Mouse (Mus musculus) CH12.LX (cell line): Measurements from ENCODE around the gene Camkmt. TPM values are rescaled to one million over a fixed set of nuclear protein-coding genes. Genes with fewer than 3 reads are reported as not detected.

Source experiments
- DNase-seq: peaks from one replicate; pipeline ENCODE4 v3.0.0-alpha.2; 2013; ENCODE audit errors: extremely low read depth
- H3K27ac ChIP-seq: 2 replicates; pipeline ENCODE4 v1.5.1; 2012; ENCODE audit warnings: low read depth, mild to moderate bottlenecking, control low read depth, moderate library complexity; ENCODE audit not compliant: insufficient read depth
- H3K27me3 ChIP-seq: replicated peaks from 2 replicates; pipeline ENCODE3; 2012; ENCODE audit warnings: inconsistent platforms
- H3K36me3 ChIP-seq, 2 experiments: replicated peaks in 1 of 2; 2 replicates each; pipeline versions ENCODE3 to v1.6.1; 2012; ENCODE audit warnings: inconsistent platforms in 1 of 2, low read length in 1 of 2, mild to moderate bottlenecking in 1 of 2, mixed read lengths in 1 of 2, moderate library complexity in 1 of 2; ENCODE audit not compliant: control insufficient read depth in 1 of 2, insufficient read depth in 1 of 2
- H3K4me1 ChIP-seq, 2 experiments: 2 replicates each; pipeline ENCODE4 v1.6.1; 2012; ENCODE audit warnings: inconsistent platforms in 1 of 2, moderate library complexity in 1 of 2; ENCODE audit not compliant: insufficient read depth in 2 of 2, control insufficient read depth in 1 of 2
- H3K4me2 ChIP-seq: 2 replicates; pipeline ENCODE4 v1.6.1; 2012; ENCODE audit warnings: low read depth, mild to moderate bottlenecking, control low read depth; ENCODE audit not compliant: poor library complexity, insufficient read depth, severe bottlenecking
- H3K4me3 ChIP-seq, 3 experiments: fragments of 150-350 bp in 1 of 3; sonication (generic) in 1 of 3; replicated peaks in 1 of 3; 2 replicates each; pipeline versions ENCODE3 to v1.5.1; 2011 to 2012; ENCODE audit warnings: low read depth in 2 of 3, low read length in 2 of 3, mild to moderate bottlenecking in 2 of 3, moderate library complexity in 2 of 3, control low read depth in 1 of 3, improper control_type of control experiment in 1 of 3, inconsistent platforms in 1 of 3, mixed read lengths in 1 of 3; ENCODE audit not compliant: poor library complexity in 1 of 3
- H3K79me2 ChIP-seq: replicated peaks from 2 replicates; pipeline ENCODE4 v1.6.1; 2012; ENCODE audit warnings: mild to moderate bottlenecking, moderate library complexity; ENCODE audit not compliant: control insufficient read depth, poor library complexity, insufficient read depth, severe bottlenecking; ENCODE audit errors: extremely low read depth
- H3K9ac ChIP-seq: 2 replicates; pipeline ENCODE4 v1.6.1; 2012; ENCODE audit warnings: low read depth, mild to moderate bottlenecking, control low read depth, moderate library complexity; ENCODE audit not compliant: insufficient read depth
- H3K9me3 ChIP-seq: replicated peaks from 2 replicates; pipeline ENCODE3; 2012; ENCODE audit warnings: low read length, inconsistent platforms, mixed read lengths
- CTCF ChIP-seq, 2 experiments: IDR thresholded peaks in 1 of 2; conservative IDR thresholded peaks in 1 of 2; 2 replicates each; pipeline ENCODE4 v1.5.1; 2011 to 2012; ENCODE audit warnings: low read depth in 2 of 2, low read length in 2 of 2, improper control_type of control experiment in 1 of 2, inconsistent platforms in 1 of 2, mild to moderate bottlenecking in 1 of 2, moderate library complexity in 1 of 2
- E2F4 ChIP-seq: IDR thresholded peaks from 2 replicates; pipeline ENCODE4 v1.6.1; 2011; ENCODE audit warnings: low read depth, low read length, improper control_type of control experiment; ENCODE audit not compliant: insufficient replicate concordance
- ELF1 ChIP-seq: IDR thresholded peaks from 2 replicates; pipeline ENCODE4 v1.6.1; 2014; ENCODE audit warnings: low read depth, mild to moderate bottlenecking, inconsistent platforms, low read length, improper control_type of control experiment
- ETS1 ChIP-seq: conservative IDR thresholded peaks from 2 replicates; pipeline ENCODE4 v1.6.1; 2012; ENCODE audit warnings: low read depth, mild to moderate bottlenecking, inconsistent platforms, low read length, improper control_type of control experiment, moderate library complexity
- HCFC1 ChIP-seq: IDR thresholded peaks from 2 replicates; pipeline ENCODE4 v1.6.1; 2012; ENCODE audit warnings: low read depth, mild to moderate bottlenecking, inconsistent platforms, low read length, improper control_type of control experiment
- IRF4 ChIP-seq: IDR thresholded peaks from 2 replicates; pipeline ENCODE4 v1.6.1; 2014; ENCODE audit warnings: low read depth, mild to moderate bottlenecking, inconsistent platforms, low read length, improper control_type of control experiment
- JUND ChIP-seq: conservative IDR thresholded peaks from 2 replicates; pipeline ENCODE4 v1.6.1; 2011; ENCODE audit warnings: low read depth, low read length, improper control_type of control experiment
- KAT2A ChIP-seq: IDR thresholded peaks from 2 replicates; pipeline ENCODE4 v1.6.1; 2012; ENCODE audit warnings: low read length, improper control_type of control experiment, inconsistent platforms; ENCODE audit not compliant: insufficient replicate concordance
- MAFK ChIP-seq: IDR thresholded peaks from 2 replicates; pipeline ENCODE4 v1.6.1; 2011; ENCODE audit warnings: low read length, improper control_type of control experiment; ENCODE audit not compliant: insufficient replicate concordance
- MEF2A ChIP-seq: IDR thresholded peaks from 2 replicates; pipeline ENCODE4 v1.6.1; 2014; ENCODE audit warnings: low read depth, mild to moderate bottlenecking, inconsistent platforms, low read length, improper control_type of control experiment, borderline replicate concordance
- MXI1 ChIP-seq: IDR thresholded peaks from 2 replicates; pipeline ENCODE4 v1.6.1; 2011; ENCODE audit warnings: mild to moderate bottlenecking, low read depth, low read length, improper control_type of control experiment
- MYC ChIP-seq: IDR thresholded peaks from 2 replicates; pipeline ENCODE4 v1.6.1; 2011; ENCODE audit warnings: low read depth, mild to moderate bottlenecking, improper control_type of control experiment, low read length
- POLR2AphosphoS2 ChIP-seq: IDR thresholded peaks from 2 replicates; pipeline ENCODE4 v1.6.1; 2011; ENCODE audit warnings: low read depth, low read length, improper control_type of control experiment
- SIN3A ChIP-seq: IDR thresholded peaks from 2 replicates; pipeline ENCODE4 v1.6.1; 2012; ENCODE audit warnings: low read length, improper control_type of control experiment, inconsistent platforms
- SMC3 ChIP-seq: IDR thresholded peaks from 2 replicates; pipeline ENCODE4 v1.6.1; 2011; ENCODE audit warnings: low read depth, low read length, improper control_type of control experiment
- TCF12 ChIP-seq: IDR thresholded peaks from 2 replicates; pipeline ENCODE4 v1.6.1; 2014; ENCODE audit warnings: low read depth, mild to moderate bottlenecking, inconsistent platforms, low read length, improper control_type of control experiment
- UBTF ChIP-seq: IDR thresholded peaks from 2 replicates; pipeline ENCODE4 v1.6.1; 2012; ENCODE audit warnings: low read depth, mild to moderate bottlenecking, inconsistent platforms, low read length, improper control_type of control experiment, moderate library complexity
- USF2 ChIP-seq: conservative IDR thresholded peaks from 2 replicates; pipeline ENCODE4 v1.6.1; 2011; ENCODE audit warnings: low read depth, low read length, improper control_type of control experiment
- ZC3H11A ChIP-seq: IDR thresholded peaks from 2 replicates; pipeline ENCODE4 v1.6.1; 2012; ENCODE audit warnings: low read depth, mild to moderate bottlenecking, inconsistent platforms, low read length, improper control_type of control experiment
- ZMIZ1 ChIP-seq: IDR thresholded peaks from 2 replicates; pipeline ENCODE4 v1.6.1; 2012; ENCODE audit warnings: low read depth, mild to moderate bottlenecking, inconsistent platforms, low read length, improper control_type of control experiment
- ZNF384 ChIP-seq: IDR thresholded peaks from 2 replicates; pipeline ENCODE4 v1.6.1; 2012; ENCODE audit warnings: low read depth, low read length, improper control_type of control experiment, inconsistent platforms
- dilution Hi-C: fragments of 300-500 bp; cut with MboI; formaldehyde crosslinking; loops from 2 replicates; pipeline ENCODE4 v1.14.3; 2020; ENCODE audit warnings: low sequenced_read_pairs; ENCODE audit not compliant: extremely low pct_unique_long_range_greater_than_20kb, extremely low pct_ligation_motif_present
- in situ Hi-C: fragments of 300-500 bp; cut with MboI; formaldehyde crosslinking; loops from 3 replicates; pipeline ENCODE4 v1.14.3; 2019; ENCODE audit warnings: low sequenced_read_pairs, low pct_ligation_motif_present, low pct_unique_long_range_greater_than_20kb, mixed read lengths
- polyA plus RNA-seq: library from polyadenylated mRNA; unstranded; fragments of >175 nt; gene quantifications from 2 replicates; pipeline ENCODE4 v1.2.1, GENCODE M21; 2012; ENCODE audit warnings: low read depth; ENCODE audit not compliant: insufficient read length
- total RNA-seq, 2 experiments: library from RNA; depleted of rRNA; stranded (reverse); fragments of 300-350 nt in 1 of 2; fragments of >200 nt in 1 of 2; gene quantifications; 2 replicates each; pipeline ENCODE4 v1.2.3; 2012 to 2014

Camkmt gene
- total and polyA plus RNA-seq, 3 experiments, result 1.5 to 4.4 (median 1.8) TPM

DNA sequence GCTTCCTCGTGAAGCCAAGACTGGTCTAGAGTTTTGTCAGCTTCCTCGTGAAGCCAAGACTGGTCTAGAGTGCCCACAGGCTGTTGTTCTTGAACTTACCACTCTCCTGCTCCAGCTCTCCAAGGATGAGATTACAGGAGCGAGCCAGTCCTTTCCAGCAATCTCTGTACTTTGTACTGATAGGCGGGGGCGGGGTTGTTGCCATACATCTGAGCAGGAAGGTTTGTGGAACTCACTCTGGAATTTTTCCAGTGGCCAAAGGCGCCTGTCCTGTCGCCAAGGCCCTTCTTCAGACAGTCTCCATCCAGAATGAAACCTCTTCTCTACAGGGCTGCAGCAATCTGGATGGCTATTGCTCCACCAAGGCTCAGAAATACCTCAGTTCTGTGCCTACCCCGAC, 393.7 kb downstream of the Camkmt start:
- H3K27me3 ChIP-seq, result no peaks in the 10 kb centered on the region
- no peak overlapping the region for H3K4me2 ChIP-seq
- no peak for DNase-seq
- no peak overlapping the region for H3K9ac ChIP-seq
- no peak overlapping the region for H3K27ac ChIP-seq
- H3K36me3 ChIP-seq, result no peaks in the 10 kb centered on the region
- no peaks in the 10 kb centered on the region for H3K79me2 ChIP-seq
- dilution Hi-C loops, result no loop called here
- H3K4me3 ChIP-seq, result no peak overlapping the region
- in situ Hi-C loops, result no loop called here
- no peak for TF ChIP-seq ZNF384
- TF ChIP-seq MYC, result no peak
- TF ChIP-seq POLR2AphosphoS2, result no peak
- H3K4me1 ChIP-seq, result no peaks in the 10 kb centered on the region
- no peaks in the 10 kb centered on the region for H3K9me3 ChIP-seq

DNA sequence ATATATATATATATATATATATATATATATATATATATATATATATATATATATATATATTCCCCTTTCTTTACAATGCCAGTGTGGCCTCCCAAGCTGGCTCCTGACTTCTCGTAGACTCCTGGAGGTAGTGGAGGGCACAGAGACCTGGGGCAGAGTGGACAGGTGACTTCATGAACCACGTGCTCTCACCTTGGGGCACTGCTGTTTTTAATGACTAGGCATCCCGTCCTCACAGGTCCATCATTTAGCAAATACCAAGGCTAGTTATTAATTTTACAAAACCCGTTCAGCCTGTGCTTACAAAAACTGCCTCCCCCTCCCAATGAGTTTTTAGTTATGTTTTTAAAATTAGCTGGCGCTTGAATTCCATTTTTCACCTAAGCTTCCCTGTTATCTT, 394.2 kb downstream of the Camkmt start:
- no peaks in the 10 kb centered on the region for H3K36me3 ChIP-seq
- dilution Hi-C loops, result no loop called here
- H3K27ac ChIP-seq, result no peak overlapping the region
- no peaks in the 10 kb centered on the region for H3K4me1 ChIP-seq
- no peak overlapping the region for H3K4me2 ChIP-seq
- no peak overlapping the region for H3K4me3 ChIP-seq
- H3K9me3 ChIP-seq, result no peaks in the 10 kb centered on the region
- in situ Hi-C loops, result no loop called here
- H3K9ac ChIP-seq, result no peak overlapping the region
- no peaks in the 10 kb centered on the region for H3K27me3 ChIP-seq
- TF ChIP-seq ZC3H11A (no peak), HCFC1 (no peak), POLR2AphosphoS2 (no peak), SMC3 (no peak), MAFK (no peak), ZNF384 (no peak), UBTF (no peak), ZMIZ1 (no peak), SIN3A (no peak), USF2 (no peak), MXI1 (no peak), MEF2A (no peak), E2F4 (no peak), IRF4 (no peak), KAT2A (no peak), TCF12 (no peak), ETS1 (no peak), CTCF (conservative IDR thresholded peaks at IDR 0.05 in 1 of 2, IDR thresholded peaks at IDR 0.05 in 1 of 2; ENCODE audit: low read depth in 2 of 2, low read length in 2 of 2) (no peak), ELF1 (no peak), JUND (no peak)
- DNase-seq, result no peak
- H3K79me2 ChIP-seq, result no peaks in the 10 kb centered on the region
